Mouse (Mus musculus) cerebellum, adult 9-10 months (tissue): Measurements from ENCODE around the gene Josd2.

Experiments
- DNase-seq: peaks from one replicate; pipeline ENCODE4 v3.0.0; 2022

Josd2 gene

GRCm38 (mm10) chr7:44501563-44502115, 33.9 kb downstream of the Josd2 start:
- no peak for DNase-seq

- DNase-seq, result no peak
These were observed 39.7 kb downstream of the Josd2 start for GRCm38 (mm10) chr7:44507491-44507890.

- DNase-seq, result no peak
These were observed 51.6 kb downstream of the Josd2 start for GRCm38 (mm10) chr7:44519240-44519913.

- no peak for DNase-seq
These were observed 53.2 kb downstream of the Josd2 start for GRCm38 (mm10) chr7:44520990-44521389.
